Mouse (Mus musculus) left cerebral cortex, postnatal 10 days (tissue): ENCODE measurements around the gene Casq1. TPM values are rescaled to one million over a fixed set of nuclear protein-coding genes. Genes with fewer than 3 reads are reported as not detected.
"Not testable (repeated sequence)": the region's sequence is repeated elsewhere in the genome, so short reads cannot be mapped to it uniquely, and the experiment has no call there.

Experiments
- DNase-seq, 2 experiments: peaks; one replicate each; pipeline ENCODE4 v3.0.0; 2021 to 2022; ENCODE audit warnings: low spot score in 2 of 2, mixed read lengths in 1 of 2; ENCODE audit errors: extremely low spot score in 1 of 2
- intact Hi-C: fragments of 180-260 bp; cut with DNase I; formaldehyde crosslinking; loops from one replicate; pipeline ENCODE4 v1.15.1; 2025
- total RNA-seq, 2 experiments: library from RNA; stranded (reverse); gene quantifications; 2 replicates each; pipeline ENCODE4 v1.2.3; 2021

Gene Casq1
- 1 to 10 TPM in 1 of 2 experiments, under 1 TPM in 1; 0.49 to 1.3 TPM for total RNA-seq

GRCm38 (mm10) chr1:172219451-172220406, at the start of gene Casq1:
Gene Casq1, minus strand, starts transcription at chr1:172219868.
- intact Hi-C loops, result no loop called here

DNA sequence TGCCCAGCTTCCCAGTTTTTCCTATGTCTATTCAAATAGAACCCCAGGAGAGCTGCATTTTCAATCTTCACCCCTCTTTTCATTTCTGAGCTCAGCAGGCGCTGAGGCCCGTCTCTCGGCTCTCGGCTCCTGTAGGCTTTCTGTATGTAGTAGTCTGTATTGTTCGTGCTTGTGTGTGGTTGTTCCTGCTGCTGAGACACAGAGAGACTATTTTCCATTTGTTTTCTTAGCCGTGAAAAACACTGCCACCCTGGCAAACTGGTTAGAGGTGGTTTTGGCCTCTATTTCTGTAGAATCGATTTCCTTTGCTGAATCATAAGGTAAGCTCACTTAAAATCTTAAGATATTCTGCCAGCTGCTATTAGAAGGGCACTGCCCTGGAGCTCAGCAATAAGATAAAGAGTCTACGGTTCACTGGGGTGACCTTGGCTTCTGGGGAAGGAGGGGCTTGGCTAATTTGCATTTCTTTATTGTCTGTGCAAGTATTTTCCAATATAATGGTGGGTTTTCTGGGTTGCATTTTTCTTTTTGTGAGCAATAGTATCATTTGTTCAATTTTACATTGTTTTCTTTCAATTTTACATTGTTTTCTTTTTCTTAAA, 41.9 kb upstream of the Casq1 start, which contains the start of gene Igsf8:
Gene Igsf8, plus strand, starts transcription at position 165 of the 602 bp plus-strand sequence.
- no peak for DNase-seq
- intact Hi-C loops, result no loop called here

More at GRCm38 (mm10) chr1:172219451-172220406, at the start of gene Casq1:
- DNase-seq, result no peak

DNA sequence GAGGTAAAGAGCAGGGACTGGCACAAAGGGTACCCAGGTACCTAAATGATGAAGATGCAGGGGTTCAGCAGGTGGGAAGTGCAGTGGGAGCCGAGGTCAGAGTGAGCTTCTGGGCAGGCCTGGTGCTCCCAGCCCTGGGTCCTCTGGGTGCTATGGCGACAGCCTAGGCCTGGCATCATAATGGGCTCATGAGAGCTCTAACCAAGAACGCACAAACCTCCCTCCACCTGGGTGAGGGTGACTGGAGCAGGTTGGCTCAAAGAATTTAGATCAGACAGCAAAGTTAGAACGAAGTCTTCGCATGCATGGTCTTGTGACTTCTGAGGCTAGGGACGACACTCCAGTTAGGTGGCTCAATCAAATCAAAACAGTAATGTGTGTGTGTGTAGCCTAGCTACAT, 38.6 kb upstream of the Casq1 start, which contains the start of gene Atp1a4:
Gene Atp1a4, minus strand, starts transcription at position 101 of the 400 bp plus-strand sequence.
- intact Hi-C loops, result no loop called here
- no peak for DNase-seq

DNA sequence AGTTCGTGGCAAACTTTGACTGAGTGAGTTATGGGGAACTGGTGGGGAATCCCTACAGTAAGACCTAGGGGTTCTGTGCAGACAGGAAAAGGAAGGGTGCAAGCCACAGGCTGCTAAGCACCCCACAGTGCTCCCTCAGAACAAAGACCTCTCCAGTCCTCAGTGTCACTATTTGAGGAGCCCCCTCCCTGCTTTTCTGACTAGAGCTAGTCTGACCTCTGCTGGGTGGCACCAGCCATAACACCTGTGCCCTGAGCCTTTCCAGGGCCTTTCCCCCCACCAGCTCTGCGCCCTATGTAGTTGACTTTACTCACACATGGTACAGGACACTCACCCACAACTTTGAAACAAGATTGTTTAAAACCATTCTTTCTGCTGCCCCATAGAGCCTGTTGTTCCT, 28.0 kb upstream of the Casq1 start:
- DNase-seq, result no peak
- intact Hi-C loops, result loop anchor here (10.0 kb wide), 1 partner anchor 103 kb away; the partner anchor contains the start of gene Dcaf8

GRCm38 (mm10) chr1:172247216-172247615, 27.5 kb upstream of the Casq1 start:
- intact Hi-C loops, result loop anchor here (10.0 kb wide), 1 partner anchor 102 kb away; the partner anchor contains the start of gene Dcaf8
- no peak for DNase-seq

- not testable (repeated sequence) for DNase-seq
- intact Hi-C loops, result loop anchor here (10.0 kb wide), 1 partner anchor 100 kb away; the partner anchor contains the start of gene Dcaf8
These were observed 25.0 kb upstream of the Casq1 start for GRCm38 (mm10) chr1:172244645-172245044.

GRCm38 (mm10) chr1:172243547-172244205, 24.0 kb upstream of the Casq1 start:
- DNase-seq, result peak in 1 of 2 experiments; percentile 51
- intact Hi-C loops, result loop anchor here (10.0 kb wide), 1 partner anchor 99 kb away; the partner anchor contains the start of gene Dcaf8

DNA sequence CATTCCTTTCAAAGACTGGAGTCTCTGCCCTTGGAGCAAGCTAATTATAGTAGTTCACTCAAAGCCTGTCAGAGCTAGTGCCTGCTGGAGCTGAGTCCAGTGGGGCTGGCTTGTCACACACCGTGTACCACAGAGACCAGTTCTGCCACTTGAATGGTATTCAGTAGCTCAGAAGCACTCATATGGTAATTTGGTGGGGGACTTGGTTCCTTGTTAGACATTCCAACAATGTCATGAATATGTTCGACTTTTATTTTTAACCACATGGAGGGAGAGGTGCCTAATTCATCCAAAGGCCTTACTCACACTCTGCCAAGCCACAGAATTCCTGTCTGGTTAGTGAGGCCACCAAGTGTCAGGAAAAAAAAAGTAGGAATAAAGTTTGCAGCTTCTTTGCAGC, 22.7 kb upstream of the Casq1 start:
- DNase-seq, result peak in 1 of 2 experiments; percentile 19
- intact Hi-C loops, result loop anchor here (10.0 kb wide), 1 partner anchor 98 kb away; the partner anchor contains the start of gene Dcaf8

DNA sequence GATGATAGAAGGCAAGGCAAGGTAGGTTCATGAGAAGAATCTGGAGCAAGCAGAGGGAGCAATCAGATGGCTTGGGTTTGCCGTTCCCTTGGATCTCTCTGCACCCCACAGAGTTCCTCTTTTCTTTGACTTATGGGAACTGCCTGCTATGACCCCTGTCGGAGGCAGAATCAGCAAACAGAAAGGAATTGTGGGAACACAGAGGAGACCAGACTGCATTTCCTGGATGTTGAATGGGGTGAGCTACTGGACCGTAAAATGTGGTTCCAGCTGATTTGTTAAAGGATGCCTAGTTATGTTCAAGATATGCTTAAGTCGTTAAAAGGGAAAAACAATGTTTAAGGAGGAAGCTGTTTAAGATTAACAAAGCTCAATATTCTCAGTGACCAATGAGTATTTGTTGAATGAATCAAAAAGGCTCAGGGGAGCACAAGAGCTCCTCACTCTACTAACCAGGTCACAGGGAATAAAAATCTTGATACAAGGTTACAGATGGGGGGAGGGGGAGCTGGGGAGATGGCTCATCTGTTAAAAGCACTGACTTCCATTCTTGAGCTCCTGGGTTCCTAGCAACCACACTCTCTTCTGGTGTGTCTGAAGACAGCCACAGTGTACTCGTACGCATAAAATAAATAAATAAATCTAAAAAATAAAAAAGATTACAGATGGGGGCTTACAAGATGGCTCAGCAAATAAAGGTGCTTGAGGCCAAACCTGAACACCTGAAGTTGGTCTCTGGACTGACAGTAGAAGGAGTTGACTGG, 21.5 kb upstream of the Casq1 start:
- no peak for DNase-seq
- intact Hi-C loops, result loop anchor here (10.0 kb wide), 1 partner anchor 96 kb away; the partner anchor contains the start of gene Dcaf8

DNA sequence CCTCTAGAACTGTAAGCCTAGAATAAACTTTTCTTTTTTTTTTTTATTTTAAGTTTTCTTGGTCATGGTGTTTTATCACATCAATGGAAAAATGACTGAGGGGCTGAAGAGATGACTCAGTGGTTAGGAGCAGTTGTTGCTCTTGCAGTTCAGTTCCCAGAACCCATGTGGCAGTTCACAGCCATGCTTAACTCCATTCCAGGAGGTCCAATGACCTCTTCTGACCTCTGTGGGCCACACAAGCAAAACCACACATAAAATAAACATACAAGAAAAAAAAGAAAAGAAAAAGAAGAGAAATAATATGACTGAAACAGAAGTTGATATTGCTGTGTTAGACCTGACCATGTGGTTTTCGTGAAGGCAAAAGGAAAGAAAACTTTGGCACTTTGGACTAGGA, 9.5 kb upstream of the Casq1 start:
- no peak for DNase-seq
- intact Hi-C loops, result no loop called here

- intact Hi-C loops, result no loop called here
- no peak for DNase-seq
These were observed 8.5 kb upstream of the Casq1 start for GRCm38 (mm10) chr1:172228209-172228608.

DNA sequence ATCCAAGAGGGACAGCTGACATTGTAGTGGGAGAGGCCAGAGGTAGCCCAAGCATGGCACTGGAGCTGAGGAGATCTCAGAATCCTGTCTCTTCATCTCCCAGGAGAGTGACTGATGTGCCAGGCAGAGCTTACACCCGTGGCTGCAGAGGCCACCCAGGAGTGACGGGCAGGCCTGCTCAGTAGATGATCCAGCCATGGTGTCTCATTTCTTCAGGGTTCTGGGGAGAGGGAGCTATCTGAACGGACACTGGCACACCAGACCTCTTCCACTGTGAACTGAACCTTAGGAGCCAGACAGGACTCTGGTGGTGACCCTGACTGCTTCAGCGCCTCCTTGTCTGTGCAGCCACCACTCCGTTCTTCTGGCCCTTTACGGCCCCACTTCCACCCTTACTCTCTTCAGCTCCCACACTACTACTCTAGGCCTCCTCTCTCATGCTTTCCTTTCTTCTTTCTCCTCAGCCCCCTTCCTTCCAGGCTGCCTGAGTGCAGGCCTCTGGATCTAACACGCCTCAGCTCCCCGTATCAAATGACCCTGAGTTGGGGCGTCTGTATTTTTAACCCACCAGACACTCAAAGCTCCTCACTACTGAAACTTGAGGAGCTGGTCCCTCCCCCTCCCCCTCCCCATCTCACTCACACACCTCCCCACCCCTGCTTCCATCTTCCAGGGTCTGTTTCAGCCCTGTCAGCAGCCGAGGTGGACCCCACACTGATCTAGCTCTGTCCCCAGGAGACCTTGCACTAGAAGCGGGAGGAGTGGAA, 1.8 kb upstream of the Casq1 start:
- DNase-seq, result no peak
- intact Hi-C loops, result no loop called here

- intact Hi-C loops, result no loop called here
These were observed 746 bp upstream of the Casq1 start for GRCm38 (mm10) chr1:172220414-172220813.

GRCm38 (mm10) chr1:172218164-172218910, 1.3 kb downstream of the Casq1 start:
- no peak for DNase-seq
- intact Hi-C loops, result no loop called here

More at GRCm38 (mm10) chr1:172220414-172220813, 746 bp upstream of the Casq1 start:
- DNase-seq, result peak; percentile 52 to 82

DNA sequence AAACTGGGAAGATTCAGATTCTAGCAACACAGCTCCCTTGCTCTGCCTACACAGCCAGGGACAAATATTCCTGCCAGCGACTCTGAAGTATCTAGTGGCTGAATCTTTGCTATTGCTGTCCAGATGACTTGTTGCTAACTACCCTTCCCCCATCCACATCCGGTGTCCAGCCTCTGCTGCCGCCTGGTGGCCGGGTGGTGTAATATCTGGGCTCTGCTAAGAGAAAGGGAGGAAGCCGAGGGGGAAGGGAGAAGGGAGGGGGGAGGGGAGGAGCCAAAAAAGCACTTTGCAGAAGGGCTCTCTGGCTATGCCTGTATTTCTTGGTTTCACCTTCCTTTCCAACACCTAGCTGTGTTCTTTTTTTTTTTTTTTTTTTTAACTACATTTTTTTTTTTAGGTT, 2.5 kb downstream of the Casq1 start:
- DNase-seq, result peak; percentile 88 to 92
- intact Hi-C loops, result no loop called here

GRCm38 (mm10) chr1:172214748-172215147, 4.9 kb downstream of the Casq1 start:
- DNase-seq, result no peak
- intact Hi-C loops, result no loop called here

GRCm38 (mm10) chr1:172213771-172214170, 5.9 kb downstream of the Casq1 start:
- no peak for DNase-seq

More at GRCm38 (mm10) chr1:172213771-172214170, 5.9 kb downstream of the Casq1 start:
- intact Hi-C loops, result no loop called here
